Mouse (Mus musculus) hindbrain, embryonic 15.5 days (tissue): ENCODE data around the gene Rnf32. TPM values are rescaled to one million over a fixed set of nuclear protein-coding genes. Genes with fewer than 3 reads are reported as not detected.

Experiments used
- polyA plus RNA-seq: library from polyadenylated mRNA; unstranded; fragments of >200 nt; fragmentation: Nextera tagmentation; extraction: Ambion mirVana; gene quantifications from 2 replicates; pipeline ENCODE4 v1.2.1, GENCODE M21; 2015

The Rnf32 gene
- polyA plus RNA-seq, 1 experiment from 2014 or later, result 18.8 TPM

Other genes starting within 250 kb of the Rnf32 start
- 36.7 and 36.8 TPM in 2 replicates for gene Lmbr1, start 182.4 kb downstream of the Rnf32 start, polyA plus RNA-seq
- gene Nom1, start 238.7 kb downstream of the Rnf32 start, polyA plus RNA-seq, result 17.9 and 19.3 TPM in 2 replicates